Mouse (Mus musculus): ENCODE measurements around the gene Pdxp. TPM values are rescaled to one million over a fixed set of nuclear protein-coding genes. Genes with fewer than 3 reads are reported as not detected.

Pdxp gene
- polyA plus RNA-seq (2012; rRNA removed): 1.7 and 1.9 TPM in 2 replicates

GRCm38 (mm10) chr15:78913632-78914090, at the start of gene Pdxp:
Gene Pdxp (plus strand): TSS chr15:78913919.
- TF ChIP-seq CTCF (conservative IDR thresholded peaks at IDR 0.05; ENCODE audit: insufficient read depth, insufficient read length, low read depth, low read length) (no peak), POLR2A (IDR thresholded peaks at IDR 0.05; ENCODE audit: low read depth, low read length) (no peak)
- under 1% methylated on average over 51 of the region's 51 CpGs for WGBS
- DNase-seq: peak; percentile 96
- H3K27ac ChIP-seq (ENCODE audit: insufficient read depth, low read depth, low read length): no peak within 1 kb of the TSS
- no peaks in the 10 kb centered on the region for H3K4me1 ChIP-seq (ENCODE audit: control insufficient read depth, insufficient read depth, low read length)
- no peaks in the 10 kb centered on the region for H3K36me3 ChIP-seq (ENCODE audit: control insufficient read depth, insufficient read depth, low read length)
- H3K4me3 ChIP-seq (ENCODE audit: insufficient read depth, low read depth, low read length): peak within 1 kb of the TSS; percentile 29; the same call in 1 of the 2 replicates
- no peaks in the 10 kb centered on the region for H3K27me3 ChIP-seq (replicated peaks; ENCODE audit: control insufficient read depth, insufficient read depth, low read length)

GRCm38 (mm10) chr15:78868398-78868797, 45.3 kb upstream of the Pdxp start:
- Histone ChIP-seq H3K4me3 (ENCODE audit: insufficient read depth, low read depth, low read length) (no peak overlapping the region), H3K27me3 (replicated peaks; ENCODE audit: control insufficient read depth, insufficient read depth, low read length) (no peaks in the 10 kb centered on the region), H3K4me1 (ENCODE audit: control insufficient read depth, insufficient read depth, low read length) (peaks cover 6% of the 10 kb centered on the region; the same call in 1 of the 2 replicates), H3K27ac (ENCODE audit: insufficient read depth, low read depth, low read length) (peak overlapping the region; percentile 69), H3K36me3 (ENCODE audit: control insufficient read depth, insufficient read depth, low read length) (no peaks in the 10 kb centered on the region)
- TF ChIP-seq POLR2A (IDR thresholded peaks at IDR 0.05; ENCODE audit: low read depth, low read length) (no peak), CTCF (conservative IDR thresholded peaks at IDR 0.05; ENCODE audit: insufficient read depth, insufficient read length, low read depth, low read length) (no peak)
- peak; percentile 75 for DNase-seq
- 34% methylated on average over 9 of the region's 9 CpGs for WGBS

- H3K27me3 ChIP-seq (replicated peaks; ENCODE audit: control insufficient read depth, insufficient read depth, low read length): no peaks in the 10 kb centered on the region
- no peak for DNase-seq
- WGBS: 57% methylated on average over 7 of the region's 7 CpGs
- peaks cover 5% of the 10 kb centered on the region; the same call in 1 of the 2 replicates for H3K4me1 ChIP-seq (ENCODE audit: control insufficient read depth, insufficient read depth, low read length)
- TF ChIP-seq POLR2A (IDR thresholded peaks at IDR 0.05; ENCODE audit: low read depth, low read length) (no peak), CTCF (conservative IDR thresholded peaks at IDR 0.05; ENCODE audit: insufficient read depth, insufficient read length, low read depth, low read length) (no peak)
- no peak overlapping the region for H3K4me3 ChIP-seq (ENCODE audit: insufficient read depth, low read depth, low read length)
- no peaks in the 10 kb centered on the region for H3K36me3 ChIP-seq (ENCODE audit: control insufficient read depth, insufficient read depth, low read length)
- peak overlapping the region; percentile 57 for H3K27ac ChIP-seq (ENCODE audit: insufficient read depth, low read depth, low read length)
Measured at GRCm38 (mm10) chr15:78868826-78869233, 44.9 kb upstream of the Pdxp start.

GRCm38 (mm10) chr15:78869775-78870174, 43.9 kb upstream of the Pdxp start:
- 21% methylated on average over 6 of the region's 6 CpGs for WGBS

GRCm38 (mm10) chr15:78872021-78872608, 41.6 kb upstream of the Pdxp start:
- H3K27ac ChIP-seq (ENCODE audit: insufficient read depth, low read depth, low read length): no peak overlapping the region
- 59% methylated on average over 5 of the region's 5 CpGs for WGBS

More at GRCm38 (mm10) chr15:78869775-78870174, 43.9 kb upstream of the Pdxp start:
- Histone ChIP-seq H3K36me3 (ENCODE audit: control insufficient read depth, insufficient read depth, low read length) (no peaks in the 10 kb centered on the region), H3K4me3 (ENCODE audit: insufficient read depth, low read depth, low read length) (no peak overlapping the region), H3K4me1 (ENCODE audit: control insufficient read depth, insufficient read depth, low read length) (peaks cover 3% of the 10 kb centered on the region; the same call in 1 of the 2 replicates), H3K27me3 (replicated peaks; ENCODE audit: control insufficient read depth, insufficient read depth, low read length) (no peaks in the 10 kb centered on the region), H3K27ac (ENCODE audit: insufficient read depth, low read depth, low read length) (no peak overlapping the region)
- peak; percentile 66 for DNase-seq
- TF ChIP-seq CTCF (conservative IDR thresholded peaks at IDR 0.05; ENCODE audit: insufficient read depth, insufficient read length, low read depth, low read length) (peak; percentile 55), POLR2A (IDR thresholded peaks at IDR 0.05; ENCODE audit: low read depth, low read length) (no peak)

GRCm38 (mm10) chr15:78873803-78874435, 39.8 kb upstream of the Pdxp start:
- H3K4me1 ChIP-seq (ENCODE audit: control insufficient read depth, insufficient read depth, low read length): peaks cover 4% of the 10 kb centered on the region; the same call in 1 of the 2 replicates
- 68% methylated on average over 13 of the region's 13 CpGs for WGBS
- no peaks in the 10 kb centered on the region for H3K36me3 ChIP-seq (ENCODE audit: control insufficient read depth, insufficient read depth, low read length)
- no peak overlapping the region for H3K27ac ChIP-seq (ENCODE audit: insufficient read depth, low read depth, low read length)
- no peak for DNase-seq
- H3K4me3 ChIP-seq (ENCODE audit: insufficient read depth, low read depth, low read length): no peak overlapping the region
- no peaks in the 10 kb centered on the region for H3K27me3 ChIP-seq (replicated peaks; ENCODE audit: control insufficient read depth, insufficient read depth, low read length)
- TF ChIP-seq CTCF (conservative IDR thresholded peaks at IDR 0.05; ENCODE audit: insufficient read depth, insufficient read length, low read depth, low read length) (no peak), POLR2A (IDR thresholded peaks at IDR 0.05; ENCODE audit: low read depth, low read length) (no peak)

More at GRCm38 (mm10) chr15:78872021-78872608, 41.6 kb upstream of the Pdxp start:
- H3K36me3 ChIP-seq (ENCODE audit: control insufficient read depth, insufficient read depth, low read length): no peaks in the 10 kb centered on the region
- TF ChIP-seq POLR2A (IDR thresholded peaks at IDR 0.05; ENCODE audit: low read depth, low read length) (no peak), CTCF (conservative IDR thresholded peaks at IDR 0.05; ENCODE audit: insufficient read depth, insufficient read length, low read depth, low read length) (no peak)
- no peak overlapping the region for H3K4me3 ChIP-seq (ENCODE audit: insufficient read depth, low read depth, low read length)
- peaks cover 7% of the 10 kb centered on the region; the same call in 1 of the 2 replicates for H3K4me1 ChIP-seq (ENCODE audit: control insufficient read depth, insufficient read depth, low read length)
- no peaks in the 10 kb centered on the region for H3K27me3 ChIP-seq (replicated peaks; ENCODE audit: control insufficient read depth, insufficient read depth, low read length)
- DNase-seq: no peak

GRCm38 (mm10) chr15:78874989-78875388, 38.7 kb upstream of the Pdxp start:
- no peak for DNase-seq
- Histone ChIP-seq H3K36me3 (ENCODE audit: control insufficient read depth, insufficient read depth, low read length) (no peaks in the 10 kb centered on the region), H3K27ac (ENCODE audit: insufficient read depth, low read depth, low read length) (peak overlapping the region; percentile 92; the same call in 1 of the 2 replicates), H3K4me3 (ENCODE audit: insufficient read depth, low read depth, low read length) (no peak overlapping the region), H3K27me3 (replicated peaks; ENCODE audit: control insufficient read depth, insufficient read depth, low read length) (no peaks in the 10 kb centered on the region), H3K4me1 (ENCODE audit: control insufficient read depth, insufficient read depth, low read length) (peaks cover 4% of the 10 kb centered on the region; the same call in 1 of the 2 replicates)
- TF ChIP-seq POLR2A (IDR thresholded peaks at IDR 0.05; ENCODE audit: low read depth, low read length): no peak
- TF ChIP-seq CTCF (conservative IDR thresholded peaks at IDR 0.05; ENCODE audit: insufficient read depth, insufficient read length, low read depth, low read length): no peak
- 79% methylated on average over 8 of the region's 8 CpGs for WGBS
